Mouse (Mus musculus) urinary bladder, postnatal 4 days (tissue): ENCODE results near the gene Oas2.

ENCODE experiments used
- DNase-seq, 2 experiments: peaks; one replicate each; pipeline ENCODE4 v3.0.0; 2021 to 2022; ENCODE audit warnings: low spot score in 2 of 2

Gene Oas2

DNA sequence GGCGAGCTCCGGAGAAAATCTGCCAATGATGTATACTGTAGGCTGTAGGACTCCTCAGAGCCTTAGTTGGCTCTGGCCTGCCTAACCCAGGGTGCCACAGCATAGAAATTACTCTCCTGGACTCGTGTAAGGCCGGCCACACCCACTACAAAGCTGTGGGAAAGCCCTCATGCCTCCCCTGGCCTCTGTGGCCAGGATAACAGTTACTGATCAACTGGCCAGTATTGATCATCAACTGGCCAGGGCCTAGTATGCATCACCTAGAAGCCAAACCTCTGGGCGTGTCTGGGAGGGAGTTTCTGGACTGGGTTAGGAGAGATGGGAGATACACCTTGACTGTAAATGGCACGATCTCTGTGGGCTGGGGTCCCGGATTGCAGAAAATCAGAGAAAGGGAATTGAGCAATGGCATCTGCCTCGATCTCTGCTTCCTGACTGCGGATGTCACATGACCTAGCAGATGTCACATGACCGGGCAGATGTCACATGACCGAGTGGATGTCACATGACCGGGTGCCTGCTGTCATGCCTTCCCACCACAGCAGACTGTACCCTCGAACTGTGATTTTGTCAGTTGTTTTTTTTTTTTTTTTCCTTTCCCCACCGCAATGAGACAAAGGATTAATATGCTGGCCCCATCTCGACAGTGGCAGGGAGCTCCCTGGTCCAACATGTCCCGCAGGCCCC lies 53.5 kb downstream of the Oas2 start:
- no peak for DNase-seq

DNA sequence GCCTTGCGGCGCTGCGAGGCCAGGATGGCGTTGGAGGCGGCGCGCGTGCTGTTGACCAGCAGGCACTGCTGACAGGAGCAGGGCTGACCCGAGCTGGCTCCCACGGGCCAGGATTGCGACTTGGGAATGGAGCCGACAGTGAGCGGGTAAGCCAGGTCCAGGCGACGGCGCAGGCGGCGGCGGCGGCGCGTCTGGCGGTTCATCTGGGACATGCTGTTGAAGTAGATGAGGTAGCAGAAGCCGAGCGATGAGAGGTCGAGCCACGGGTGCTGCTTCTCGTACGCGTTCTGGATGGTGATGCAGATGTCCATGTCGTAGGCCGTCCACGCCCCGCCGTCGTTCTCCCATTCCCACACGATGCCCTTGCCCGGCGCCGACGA lies 55.0 kb downstream of the Oas2 start:
- no peak for DNase-seq

- DNase-seq, result no peak
These were observed 55.5 kb downstream of the Oas2 start for GRCm38 (mm10) chr5:120693931-120694694.

- no peak for DNase-seq
These were observed 57.6 kb downstream of the Oas2 start for GRCm38 (mm10) chr5:120692034-120692433.

DNA sequence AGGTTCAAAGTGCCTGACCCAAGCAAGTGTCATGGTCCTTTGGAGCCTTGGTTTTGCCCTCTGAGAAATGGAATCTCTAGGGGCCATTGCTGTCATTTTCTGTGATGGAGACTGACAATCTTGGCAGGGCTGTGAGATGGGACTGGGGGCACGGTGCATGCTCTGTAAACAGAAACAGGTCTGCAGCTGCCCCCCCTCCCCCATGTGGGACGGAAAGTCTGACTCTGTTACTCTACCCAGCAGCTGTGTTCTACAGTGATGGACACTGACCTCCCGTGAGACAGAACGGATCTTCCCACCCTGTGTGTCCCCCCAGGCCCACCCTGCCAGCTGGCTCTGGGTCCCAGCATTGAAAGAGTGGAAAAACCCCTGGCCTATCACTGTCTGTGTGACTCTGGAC lies 59.2 kb downstream of the Oas2 start:
- DNase-seq, result no peak

DNA sequence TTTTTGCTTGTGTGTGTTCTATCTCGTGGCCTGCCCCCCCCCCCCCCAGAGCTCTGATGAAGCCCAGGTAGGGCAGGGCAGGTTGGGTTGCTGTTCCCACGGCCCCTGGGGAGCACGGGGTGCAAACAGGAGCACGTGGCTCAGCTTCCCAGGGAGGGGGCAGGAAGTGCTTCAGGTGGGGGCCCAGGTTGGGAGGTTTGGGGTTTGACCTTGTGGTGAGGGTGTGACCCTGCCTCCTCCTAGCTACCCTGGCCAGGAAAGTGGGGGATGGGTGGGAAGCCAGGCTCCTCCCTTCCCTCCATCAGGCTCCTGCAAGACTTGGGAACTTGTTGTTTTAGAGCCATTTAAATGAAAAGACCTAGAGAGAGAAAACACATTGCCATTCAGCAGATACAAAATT lies 61.2 kb downstream of the Oas2 start:
- DNase-seq, result no peak

GRCm38 (mm10) chr5:120687897-120688296 lies 61.8 kb downstream of the Oas2 start:
- no peak for DNase-seq

DNA sequence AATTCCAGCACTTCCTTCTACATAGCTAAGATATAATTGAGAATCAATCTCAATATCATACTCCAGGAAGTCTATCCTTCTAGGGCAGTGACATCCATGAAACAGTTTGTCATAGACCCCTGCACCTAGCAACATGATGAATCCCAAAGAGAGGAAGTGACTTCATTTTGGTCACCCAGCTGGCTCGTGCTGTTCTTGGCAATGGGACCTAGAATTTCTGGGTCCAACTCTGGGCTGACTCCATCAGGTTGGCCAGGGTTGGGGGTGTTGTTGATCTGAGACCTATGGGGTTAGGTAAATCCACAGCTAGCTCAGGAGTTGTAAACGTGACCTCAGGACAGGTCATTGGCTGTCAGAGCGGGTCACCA lies 62.2 kb downstream of the Oas2 start:
- no peak for DNase-seq

DNA sequence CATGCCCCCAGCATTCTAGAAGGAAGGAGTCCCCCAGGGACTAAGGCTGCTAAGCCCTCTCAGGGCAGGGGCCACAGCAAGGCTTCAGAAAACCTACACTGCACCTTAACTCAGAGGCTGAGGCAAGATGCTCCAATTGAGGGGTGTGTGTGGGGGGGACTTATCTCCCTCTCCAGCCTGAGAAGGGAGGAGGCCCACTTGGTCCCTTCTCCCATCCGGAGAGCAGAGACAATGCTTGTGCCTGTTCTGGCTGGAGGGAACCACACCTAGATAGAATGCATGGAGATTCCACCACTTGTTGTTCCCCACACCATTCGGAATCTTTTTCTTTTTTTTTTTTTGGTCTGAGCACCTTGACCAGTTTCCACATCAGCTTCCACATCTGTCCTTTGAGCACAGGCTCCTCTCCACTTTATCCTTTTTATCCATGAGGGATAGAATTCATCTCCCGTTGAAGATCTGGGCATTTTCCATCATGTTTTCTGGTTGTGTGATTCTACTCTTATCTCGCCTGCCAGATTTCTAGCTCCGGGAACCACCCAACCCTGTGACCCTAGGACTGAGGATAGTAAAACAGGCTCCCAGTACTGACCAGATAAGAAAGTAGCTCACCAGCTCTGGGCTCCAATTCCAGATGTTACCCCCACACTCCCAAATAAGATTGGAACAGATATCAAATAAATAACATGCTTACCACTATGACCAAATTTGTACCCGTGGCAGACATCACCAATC lies 62.7 kb downstream of the Oas2 start:
- DNase-seq, result no peak

DNA sequence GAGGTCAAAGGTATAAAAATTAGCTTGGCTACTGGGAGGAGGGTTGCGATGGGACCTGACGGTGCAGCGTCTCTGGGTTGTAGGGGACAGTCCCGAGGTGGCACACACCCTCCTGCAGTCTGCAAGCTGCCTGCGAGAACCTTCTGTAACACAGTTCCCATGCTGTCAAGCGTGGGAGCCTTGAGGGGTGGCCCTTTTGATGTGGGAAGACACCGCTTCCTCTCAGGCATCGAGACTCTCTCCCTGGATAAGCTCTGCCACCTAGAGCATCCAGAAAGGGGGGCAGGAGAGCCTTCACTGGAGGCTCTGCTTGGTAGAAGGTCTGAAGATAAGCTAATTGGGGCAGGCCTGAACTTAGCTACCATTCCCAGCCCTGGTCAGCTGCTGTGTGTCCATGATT lies 64.0 kb downstream of the Oas2 start:
- no peak for DNase-seq

- DNase-seq, result no peak
These were observed 66.5 kb downstream of the Oas2 start for GRCm38 (mm10) chr5:120682982-120683771.

- DNase-seq, result no peak
These were observed 68.7 kb downstream of the Oas2 start for GRCm38 (mm10) chr5:120680918-120681317.
